Mouse (Mus musculus) lung, postnatal 10 days (tissue): ENCODE results near the gene Ltbp3.
"Not testable (repeated sequence)": the region's sequence is repeated elsewhere in the genome, so short reads cannot be mapped to it uniquely, and the experiment has no call there.

ENCODE experiments used
- DNase-seq: peaks from one replicate; pipeline ENCODE4 v3.0.0; 2021

The Ltbp3 gene

GRCm38 (mm10) chr19:5756991-5757636, 16.4 kb downstream of the Ltbp3 start:
- DNase-seq, result no peak

DNA sequence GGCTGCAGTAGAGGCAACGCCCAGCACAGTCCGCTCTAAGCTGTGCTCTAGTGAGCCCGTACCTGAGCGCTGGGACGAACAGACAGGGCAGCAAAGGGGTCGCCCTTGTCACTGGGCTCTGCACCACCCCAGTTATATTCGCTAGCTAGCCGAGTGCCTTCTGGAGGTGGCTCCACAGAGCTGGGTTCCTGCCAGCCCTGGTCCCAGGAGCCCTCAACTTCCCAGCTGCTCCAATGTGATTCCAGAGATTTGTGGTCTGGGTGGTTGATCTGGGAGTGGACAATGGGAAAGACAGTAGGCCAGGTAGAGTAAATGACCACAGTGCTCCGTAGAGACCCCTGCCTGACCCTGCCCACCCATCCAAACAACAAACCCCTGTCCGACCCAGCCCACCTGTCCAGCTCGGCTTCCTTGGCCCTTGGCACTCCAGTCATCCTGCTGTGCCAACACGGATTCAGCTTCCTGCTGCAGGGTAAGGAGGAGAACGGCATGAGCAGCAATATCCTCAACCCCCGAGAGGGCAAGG, 18.2 kb downstream of the Ltbp3 start:
- no peak for DNase-seq

DNA sequence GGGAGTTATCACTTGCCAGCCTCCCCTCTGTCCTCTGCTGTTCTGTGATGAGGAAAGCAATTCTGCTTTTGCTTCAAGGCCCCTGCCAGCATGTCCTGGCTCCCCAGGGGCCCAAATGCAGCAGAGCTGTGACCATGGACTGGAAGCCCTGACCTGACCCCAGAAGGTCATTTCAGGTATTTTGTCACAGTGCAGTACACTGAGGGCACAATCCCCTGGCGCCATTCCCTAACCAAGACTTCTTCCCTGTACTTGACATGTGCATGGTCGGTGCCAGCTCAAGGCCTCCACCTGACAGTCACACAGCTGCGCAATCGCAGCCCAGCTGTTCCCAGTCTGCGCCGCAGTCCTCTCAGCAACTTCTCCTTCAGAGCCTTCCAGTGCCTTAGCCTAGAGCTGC, 22.5 kb downstream of the Ltbp3 start:
- DNase-seq, result no peak

DNA sequence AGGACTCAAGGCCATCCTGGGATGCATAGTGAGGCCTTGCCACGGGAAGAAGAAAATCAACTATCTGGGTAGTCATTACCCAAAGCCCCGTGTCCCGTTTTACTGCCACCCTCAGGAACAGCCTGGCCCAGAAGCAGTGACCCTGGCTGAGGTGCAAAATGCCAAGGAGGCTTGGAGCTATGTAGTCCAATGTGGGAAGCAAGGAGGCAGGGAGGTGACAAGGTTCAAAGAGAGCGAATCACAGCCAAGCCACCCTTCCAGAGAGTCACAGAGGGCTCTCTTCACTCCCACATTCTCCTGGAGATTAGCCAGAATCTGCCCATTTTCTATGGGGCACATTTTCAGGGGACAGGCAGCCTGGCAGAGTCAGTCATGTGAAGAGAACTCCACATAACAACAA, 26.6 kb downstream of the Ltbp3 start:
- no peak for DNase-seq

- peak; percentile 37 for DNase-seq
Observed at GRCm38 (mm10) chr19:5770311-5770710, 29.6 kb downstream of the Ltbp3 start.

DNA sequence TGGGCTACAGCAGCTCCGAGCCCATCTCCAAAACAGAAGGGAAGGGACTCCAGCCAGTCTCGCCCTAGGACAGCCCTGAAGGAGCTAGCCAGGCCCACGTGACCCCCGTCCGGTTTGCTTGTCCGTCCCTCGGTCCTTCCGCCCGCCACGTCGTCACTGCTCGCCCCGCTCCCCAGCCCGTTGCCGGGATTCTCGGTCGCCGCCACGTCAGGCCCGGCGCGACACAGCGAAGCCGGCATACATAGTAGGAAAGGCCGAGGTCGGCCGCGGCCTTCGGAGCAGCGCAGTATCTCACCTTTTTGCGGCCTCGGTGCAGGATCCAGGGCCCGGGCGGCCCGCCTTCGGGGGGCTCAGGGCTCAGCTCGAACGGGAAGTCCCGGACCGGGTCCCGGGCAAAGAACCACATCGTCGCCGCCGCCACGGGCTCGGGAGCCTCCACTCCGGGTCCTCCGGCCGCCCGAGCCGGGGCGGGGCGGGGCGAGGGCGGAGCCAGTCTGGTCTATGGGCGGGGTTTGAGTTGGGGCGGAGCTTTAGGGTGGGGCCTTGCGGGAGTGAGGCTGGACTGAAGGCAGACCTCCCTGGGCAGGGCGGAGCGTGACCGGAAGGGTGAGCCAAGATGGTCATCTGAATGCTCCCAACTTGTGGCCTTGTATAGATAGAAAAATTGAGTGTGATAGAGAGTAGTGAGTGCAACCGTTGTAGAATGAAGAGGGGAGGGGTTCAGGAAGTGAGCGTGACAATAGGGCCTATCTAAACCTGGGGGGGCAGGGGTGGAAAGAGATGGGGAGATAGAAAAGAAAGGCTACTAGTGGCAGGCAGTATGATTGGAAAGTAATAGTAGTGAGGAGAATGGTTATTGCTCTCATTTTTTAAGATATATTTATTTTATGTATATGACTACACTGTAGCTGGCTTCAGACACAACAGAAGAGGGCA, 30.5 kb downstream of the Ltbp3 start, which contains the start of gene Scyl1:
Gene Scyl1 (minus strand): TSS at position 495 of the 936 bp plus-strand sequence.
- peak; percentile 98 for DNase-seq

DNA sequence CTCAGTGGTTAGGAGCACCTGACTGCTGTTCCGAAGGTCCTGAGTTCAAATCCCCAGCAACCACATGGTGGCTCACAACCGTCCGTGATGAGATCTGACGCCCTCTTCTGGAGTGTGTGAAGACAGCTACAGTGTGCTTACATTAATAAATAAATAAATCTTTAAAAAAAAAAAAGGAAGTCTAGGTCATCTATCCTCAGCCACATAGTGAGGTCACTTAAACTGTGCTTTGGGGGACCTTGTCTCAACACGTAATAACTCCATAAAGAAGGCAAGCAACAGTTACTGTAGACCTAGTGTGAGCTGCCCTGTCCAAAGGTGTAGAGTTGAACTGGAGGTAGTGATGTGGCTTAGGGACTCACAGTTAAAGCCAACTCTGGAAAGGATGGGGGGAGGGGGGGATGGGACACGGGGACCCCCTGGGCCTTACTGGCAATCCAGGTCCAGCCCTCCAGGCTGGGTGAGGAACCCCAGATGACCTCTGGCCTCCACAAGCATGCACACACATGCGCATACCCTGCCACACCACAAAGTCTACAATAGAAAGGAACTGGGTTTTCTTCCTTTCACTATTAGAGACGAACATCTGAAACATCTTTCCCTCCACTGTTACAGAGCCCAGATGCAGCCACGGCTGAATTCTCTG, 36.8 kb downstream of the Ltbp3 start:
- DNase-seq, result no peak

GRCm38 (mm10) chr19:5778312-5778711, 37.6 kb downstream of the Ltbp3 start:
- DNase-seq, result no peak

- peak; percentile 71 for DNase-seq
Observed at GRCm38 (mm10) chr19:5780203-5780602, 39.5 kb downstream of the Ltbp3 start.

DNA sequence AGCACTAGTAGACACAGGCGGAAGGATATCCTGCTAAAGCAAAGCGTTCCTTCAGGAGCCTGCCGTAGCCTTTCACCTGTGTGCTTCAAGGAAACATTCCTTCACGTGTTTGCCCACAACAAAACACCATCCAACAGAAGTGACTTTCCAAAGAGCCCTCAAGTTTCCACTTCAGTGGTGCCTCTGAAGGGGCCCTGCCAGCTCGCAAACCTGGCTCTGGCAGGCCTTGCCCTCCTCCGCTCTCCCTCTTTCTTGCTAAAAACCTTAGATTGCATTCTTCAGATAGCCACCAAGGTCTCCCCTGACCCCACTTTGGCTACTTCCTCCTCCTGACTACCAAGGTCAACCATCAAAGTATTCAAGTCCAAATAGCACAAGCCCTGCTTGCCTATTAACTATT, 40.8 kb downstream of the Ltbp3 start:
- peak; percentile 71 for DNase-seq

DNA sequence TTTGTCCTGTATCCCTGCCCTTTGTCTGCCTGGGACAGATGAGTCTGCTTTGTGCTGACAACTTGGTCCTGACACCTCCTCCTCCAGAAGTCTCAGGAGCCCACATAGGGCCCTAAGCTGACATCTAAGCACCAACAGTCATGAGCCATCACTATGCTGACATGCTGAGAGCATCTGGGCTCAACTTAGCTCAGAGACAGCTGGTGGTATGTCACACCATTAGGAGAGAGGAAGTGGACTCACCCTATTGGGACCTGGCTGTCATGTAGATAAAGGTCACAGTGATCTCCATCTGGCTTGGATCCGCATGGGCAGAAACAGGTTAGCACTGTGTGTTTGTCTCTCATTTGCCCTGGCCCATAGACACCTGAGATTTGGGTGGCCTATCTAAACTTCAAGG, 41.4 kb downstream of the Ltbp3 start:
- DNase-seq, result no peak

DNA sequence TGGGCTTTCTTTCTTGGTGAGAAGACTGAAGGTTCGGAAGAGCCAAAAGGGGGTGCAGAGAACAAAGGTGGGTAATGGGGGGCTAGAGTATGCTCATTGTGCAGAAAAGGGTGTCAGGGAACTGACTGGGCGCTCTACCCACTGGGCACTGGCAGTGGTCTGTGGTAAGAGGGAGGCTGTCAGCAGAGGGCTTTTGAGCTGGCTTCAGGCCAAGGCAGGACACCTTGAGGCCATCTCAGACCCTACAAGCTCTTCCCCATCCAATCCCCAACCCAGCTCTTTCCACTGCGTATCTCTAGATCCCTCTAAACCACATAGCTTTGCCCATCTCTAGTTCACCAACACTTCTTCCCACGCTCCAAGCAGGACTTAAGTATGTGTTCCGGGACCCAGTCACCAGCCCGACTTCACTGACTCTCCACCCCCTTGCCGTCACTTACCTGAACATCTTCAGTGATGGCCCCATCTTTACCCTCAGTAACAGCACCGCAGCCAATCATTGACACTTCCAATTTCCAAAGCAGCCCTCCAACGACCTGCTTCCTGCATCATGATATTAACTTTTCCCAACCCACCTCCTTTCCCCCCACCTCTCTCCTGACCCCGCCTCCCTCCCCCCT, 44.4 kb downstream of the Ltbp3 start:
- no peak for DNase-seq

DNA sequence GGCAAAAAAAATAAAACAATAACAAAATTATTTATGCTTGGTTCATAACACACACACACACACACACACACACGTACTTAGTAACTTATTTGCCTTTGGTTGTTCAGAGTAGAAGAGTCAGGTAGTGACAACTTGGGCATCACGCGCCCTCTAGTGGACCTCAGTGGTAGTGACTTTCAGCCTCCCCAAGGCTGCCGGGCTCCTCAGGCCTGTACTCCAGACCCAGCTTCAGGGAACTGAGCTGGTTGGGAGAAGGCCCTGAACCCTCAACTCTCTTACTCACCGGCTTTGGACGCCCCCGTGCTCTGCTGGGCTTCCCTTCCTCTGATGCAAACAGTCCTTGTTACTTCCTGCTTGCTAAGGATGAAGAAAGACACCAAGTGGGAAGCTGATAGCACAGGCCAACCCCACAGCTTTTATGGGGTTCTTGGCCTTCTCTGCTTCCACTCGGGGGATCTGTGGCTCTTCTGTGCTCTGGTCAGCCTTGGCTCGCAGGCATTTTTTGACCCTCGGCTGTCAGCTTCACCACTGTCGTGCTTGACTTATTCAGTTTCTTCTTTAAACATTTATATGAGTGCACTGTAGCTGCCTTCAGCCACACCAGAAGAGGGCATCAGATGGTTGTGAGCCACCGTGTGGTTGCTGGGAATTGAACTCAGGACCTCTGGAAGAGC, 45.9 kb downstream of the Ltbp3 start:
- peak; percentile 94 for DNase-seq

GRCm38 (mm10) chr19:5787128-5787635, 46.5 kb downstream of the Ltbp3 start:
- peak; percentile 94 for DNase-seq

DNA sequence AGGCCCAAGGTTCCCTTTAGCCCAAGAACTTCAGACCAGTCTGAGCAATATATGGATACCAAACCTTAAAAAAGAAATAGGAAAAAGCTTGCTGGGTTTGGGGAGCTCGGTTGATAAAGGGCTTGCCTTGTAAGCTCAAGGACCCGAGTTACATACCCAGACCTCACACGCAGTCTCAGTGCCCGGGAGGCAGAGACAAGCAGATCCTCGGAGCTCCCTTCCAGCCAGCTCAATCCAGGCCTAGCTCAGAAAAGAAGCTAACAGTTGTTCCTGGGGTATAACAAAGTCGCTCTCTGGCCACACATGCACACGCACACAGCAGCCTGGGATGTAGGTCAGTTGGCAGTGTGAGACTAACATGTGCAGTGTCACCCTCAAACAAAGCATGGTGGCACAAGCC, 47.2 kb downstream of the Ltbp3 start:
- no peak for DNase-seq

- DNase-seq, result no peak
Observed at GRCm38 (mm10) chr19:5788620-5789019, 47.9 kb downstream of the Ltbp3 start.

DNA sequence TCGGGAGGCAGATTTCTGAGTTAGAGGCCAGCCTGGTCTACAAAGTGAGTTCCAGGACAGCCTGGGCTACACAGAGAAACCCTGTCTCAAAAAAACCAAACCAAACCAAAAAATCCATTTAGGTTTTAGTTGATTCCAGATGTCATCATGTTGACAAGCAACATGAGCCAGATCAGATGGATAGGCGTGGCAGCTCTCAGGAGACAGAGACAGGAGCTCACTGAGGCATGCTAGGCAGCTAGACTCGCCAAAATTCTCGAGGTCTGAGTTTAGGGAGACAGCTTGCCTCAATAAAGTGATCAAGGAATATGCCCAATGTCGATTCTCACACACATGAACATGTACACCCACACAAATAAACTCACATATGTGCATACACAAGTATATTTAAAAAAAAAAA, 48.4 kb downstream of the Ltbp3 start:
- no peak for DNase-seq

DNA sequence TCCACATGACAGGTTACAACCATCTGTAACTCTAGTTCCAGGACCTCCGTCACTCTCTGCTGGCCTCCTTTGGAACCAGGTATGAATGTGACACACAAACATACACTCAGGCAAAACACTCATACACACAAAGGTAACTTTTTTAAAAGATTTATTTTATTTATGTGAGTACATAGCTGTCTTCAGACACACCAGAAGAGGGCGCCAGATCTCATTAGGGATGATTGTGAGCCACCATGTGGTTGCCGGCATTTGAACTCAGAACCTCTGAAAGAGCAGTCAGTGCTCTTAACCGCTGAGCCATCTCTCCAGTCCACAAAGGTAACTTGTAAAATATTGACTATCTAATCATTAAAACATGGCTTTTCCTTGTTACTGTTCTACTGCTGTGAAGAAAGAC, 50.6 kb downstream of the Ltbp3 start:
- no peak for DNase-seq

GRCm38 (mm10) chr19:5793116-5793515, 52.4 kb downstream of the Ltbp3 start:
- peak; percentile 78 for DNase-seq

GRCm38 (mm10) chr19:5793917-5794770, 53.4 kb downstream of the Ltbp3 start:
- DNase-seq, result not testable (repeated sequence)
